Mouse (Mus musculus) C2C12 (cell line): Measurements from ENCODE around the gene Ak1. TPM values are rescaled to one million over a fixed set of nuclear protein-coding genes. Genes with fewer than 3 reads are reported as not detected.
A peak's percentile ranks its signal among the peaks of the same experiment; 100 is the strongest.

Experiments used
- H3K27me3 ChIP-seq: one replicate; pipeline ENCODE4 v1.6.1; 2011; ENCODE audit not compliant: control insufficient read depth, insufficient read depth, insufficient read length
- H3K36me3 ChIP-seq: one replicate; pipeline ENCODE4 v1.6.1; 2011; ENCODE audit not compliant: control insufficient read depth, insufficient read depth
- H3K4me3 ChIP-seq: one replicate; pipeline ENCODE4 v1.5.1; 2011; ENCODE audit warnings: mild to moderate bottlenecking, control low read depth; ENCODE audit not compliant: poor library complexity, insufficient read depth, severe bottlenecking
- H3K79me2 ChIP-seq: one replicate; pipeline ENCODE4 v1.6.1; 2011; ENCODE audit not compliant: control insufficient read depth, insufficient read depth
- H3K79me3 ChIP-seq: one replicate; pipeline ENCODE4 v1.6.1; 2011; ENCODE audit warnings: low read depth, control low read depth
- H3ac ChIP-seq: one replicate; pipeline ENCODE3; 2011; ENCODE audit warnings: low read depth; ENCODE audit not compliant: control insufficient read depth, insufficient read length
- CEBPB ChIP-seq: IDR thresholded peaks from one replicate; pipeline ENCODE4 v1.6.1; 2011; ENCODE audit warnings: low read depth, mild to moderate bottlenecking, control low read depth, moderate library complexity
- CTCF ChIP-seq: IDR thresholded peaks from one replicate; pipeline ENCODE4 v1.5.1; 2011; ENCODE audit not compliant: control insufficient read depth, insufficient read depth, insufficient read length
- FOSL1 ChIP-seq: IDR thresholded peaks from one replicate; pipeline ENCODE4 v1.8.0; 2011; ENCODE audit warnings: mild to moderate bottlenecking, low read length; ENCODE audit not compliant: poor library complexity, insufficient read depth, severe bottlenecking
- MAX ChIP-seq: IDR thresholded peaks from one replicate; pipeline ENCODE4 v1.6.1; 2011; ENCODE audit warnings: mild to moderate bottlenecking, control low read depth
- MYOD1 ChIP-seq: IDR thresholded peaks from one replicate; pipeline ENCODE4 v1.6.1; 2011; ENCODE audit warnings: low read depth; ENCODE audit not compliant: control insufficient read depth, insufficient read length
- MYOG ChIP-seq: IDR thresholded peaks from one replicate; pipeline ENCODE4 v1.6.1; 2011; ENCODE audit not compliant: control insufficient read depth, insufficient read length; ENCODE audit errors: extremely low read depth
- USF1 ChIP-seq: IDR thresholded peaks from one replicate; pipeline ENCODE4 v1.6.1; 2011; ENCODE audit warnings: low read depth, mild to moderate bottlenecking, control low read depth, moderate library complexity
- polyA plus RNA-seq: library from polyadenylated mRNA; unstranded; fragments of >200 nt; fragmentation: generic; extraction: Trizol; gene quantifications from one replicate; pipeline ENCODE4 v1.2.1, GENCODE M21; 2012; ENCODE audit warnings: missing spikeins

Gene Ak1
- polyA plus RNA-seq, 1 experiment = 184 TPM

- peaks cover 48% of the 10 kb centered on the region for H3K36me3 ChIP-seq
- H3K79me3 ChIP-seq = no peaks in the 10 kb centered on the region
- H3K79me2 ChIP-seq = peaks cover 31% of the 10 kb centered on the region
- H3K27me3 ChIP-seq = no peaks in the 10 kb centered on the region
- no peak overlapping the region for H3ac ChIP-seq
- no peak overlapping the region for H3K4me3 ChIP-seq
- no peak for TF ChIP-seq MYOD1
- no peak for TF ChIP-seq USF1
- no peak for TF ChIP-seq MAX
- TF ChIP-seq FOSL1 = no peak
Observed at GRCm38 (mm10) chr2:32597248-32597647, 24.3 kb upstream of the Ak1 start.

GRCm38 (mm10) chr2:32597699-32598098 is 23.9 kb upstream of the Ak1 start:
- H3K27me3 ChIP-seq = no peaks in the 10 kb centered on the region
- H3K36me3 ChIP-seq = peaks cover 43% of the 10 kb centered on the region
- peaks cover 26% of the 10 kb centered on the region for H3K79me2 ChIP-seq
- TF ChIP-seq MAX = no peak
- TF ChIP-seq CTCF = no peak
- no peak for TF ChIP-seq MYOG
- peak; percentile 15 for TF ChIP-seq FOSL1
- TF ChIP-seq MYOD1 = peak; percentile 8
- no peak for TF ChIP-seq USF1
- no peak overlapping the region for H3K4me3 ChIP-seq
- H3K79me3 ChIP-seq = no peaks in the 10 kb centered on the region
- H3ac ChIP-seq = no peak overlapping the region

GRCm38 (mm10) chr2:32598506-32598905 is 23.1 kb upstream of the Ak1 start:
- no peak for TF ChIP-seq CEBPB
- TF ChIP-seq MAX = no peak
- TF ChIP-seq MYOD1 = no peak
- no peak for TF ChIP-seq FOSL1
- TF ChIP-seq CTCF = no peak
- no peak for TF ChIP-seq MYOG
- TF ChIP-seq USF1 = no peak
- Histone ChIP-seq H3K79me2 (peaks cover 18% of the 10 kb centered on the region), H3K4me3 (no peak overlapping the region), H3ac (peak overlapping the region; percentile 13), H3K79me3 (no peaks in the 10 kb centered on the region), H3K36me3 (peaks cover 35% of the 10 kb centered on the region), H3K27me3 (no peaks in the 10 kb centered on the region)

- no peaks in the 10 kb centered on the region for H3K27me3 ChIP-seq
- peaks cover 26% of the 10 kb centered on the region for H3K36me3 ChIP-seq
- H3K4me3 ChIP-seq = no peak within 1 kb of the TSS
- H3K79me2 ChIP-seq = peaks cover 11% of the 10 kb centered on the region
- H3K79me3 ChIP-seq = no peaks in the 10 kb centered on the region
- no peak within 1 kb of the TSS for H3ac ChIP-seq
- no peak for TF ChIP-seq CEBPB
- no peak for TF ChIP-seq MYOG
- no peak for TF ChIP-seq CTCF
- TF ChIP-seq MAX = no peak
- no peak for TF ChIP-seq FOSL1
- TF ChIP-seq USF1 = no peak
- TF ChIP-seq MYOD1 = no peak
Observed at GRCm38 (mm10) chr2:32599409-32599808, 22.1 kb upstream of the Ak1 start, which contains the start of gene St6galnac6. TSS of gene St6galnac6 (plus strand) at chr2:32599709.

- Histone ChIP-seq H3K79me2 (peaks cover 10% of the 10 kb centered on the region), H3K4me3 (no peak overlapping the region), H3K27me3 (no peaks in the 10 kb centered on the region), H3K36me3 (peaks cover 9% of the 10 kb centered on the region), H3ac (no peak overlapping the region), H3K79me3 (no peaks in the 10 kb centered on the region)
- TF ChIP-seq MAX = peak; percentile 37
- no peak for TF ChIP-seq CEBPB
- peak; percentile 89 for TF ChIP-seq CTCF
- TF ChIP-seq USF1 = no peak
Observed at GRCm38 (mm10) chr2:32601417-32602065, 20.0 kb upstream of the Ak1 start.

DNA sequence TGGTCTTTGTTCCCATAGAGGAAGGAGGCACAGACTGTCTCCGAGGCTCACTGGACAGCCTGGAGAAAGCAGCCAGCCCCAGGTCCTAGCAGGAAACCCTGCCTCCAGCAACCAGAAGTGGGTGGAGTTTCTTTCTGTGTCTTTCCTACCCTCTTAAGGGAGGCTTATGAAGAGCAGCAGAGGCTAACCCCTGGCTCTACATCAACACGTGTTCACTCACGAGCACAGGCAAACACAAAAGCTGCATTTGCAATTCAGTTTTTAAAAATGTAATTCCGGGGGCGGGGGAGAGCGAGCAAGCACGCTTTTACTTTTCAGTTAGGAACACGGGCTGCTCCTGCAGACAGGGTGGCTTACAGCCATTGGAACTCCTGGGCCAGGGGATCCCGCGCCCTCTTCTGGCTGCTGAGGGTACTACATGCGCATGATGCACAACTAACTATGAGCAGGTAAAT is 18.9 kb upstream of the Ak1 start:
- no peaks in the 10 kb centered on the region for H3K27me3 ChIP-seq
- peaks cover 17% of the 10 kb centered on the region for H3K79me2 ChIP-seq
- H3K4me3 ChIP-seq = no peak overlapping the region
- peak; percentile 49 for TF ChIP-seq MAX
- TF ChIP-seq CTCF = peak; percentile 71
- no peak for TF ChIP-seq CEBPB
- no peak overlapping the region for H3ac ChIP-seq
- no peaks in the 10 kb centered on the region for H3K36me3 ChIP-seq
- H3K79me3 ChIP-seq = no peaks in the 10 kb centered on the region
